Mouse (Mus musculus) C2C12 (cell line): Measurements from ENCODE around the gene Cort.

Experiments used
- CTCF ChIP-seq: IDR thresholded peaks from one replicate; pipeline ENCODE4 v1.5.1; 2011; ENCODE audit not compliant: control insufficient read depth, insufficient read depth, insufficient read length
- MAX ChIP-seq: IDR thresholded peaks from one replicate; pipeline ENCODE4 v1.6.1; 2011; ENCODE audit warnings: mild to moderate bottlenecking, control low read depth
- MYOD1 ChIP-seq: IDR thresholded peaks from one replicate; pipeline ENCODE4 v1.6.1; 2011; ENCODE audit warnings: low read depth; ENCODE audit not compliant: control insufficient read depth, insufficient read length
- USF1 ChIP-seq: IDR thresholded peaks from one replicate; pipeline ENCODE4 v1.6.1; 2011; ENCODE audit warnings: low read depth, mild to moderate bottlenecking, control low read depth, moderate library complexity

DNA sequence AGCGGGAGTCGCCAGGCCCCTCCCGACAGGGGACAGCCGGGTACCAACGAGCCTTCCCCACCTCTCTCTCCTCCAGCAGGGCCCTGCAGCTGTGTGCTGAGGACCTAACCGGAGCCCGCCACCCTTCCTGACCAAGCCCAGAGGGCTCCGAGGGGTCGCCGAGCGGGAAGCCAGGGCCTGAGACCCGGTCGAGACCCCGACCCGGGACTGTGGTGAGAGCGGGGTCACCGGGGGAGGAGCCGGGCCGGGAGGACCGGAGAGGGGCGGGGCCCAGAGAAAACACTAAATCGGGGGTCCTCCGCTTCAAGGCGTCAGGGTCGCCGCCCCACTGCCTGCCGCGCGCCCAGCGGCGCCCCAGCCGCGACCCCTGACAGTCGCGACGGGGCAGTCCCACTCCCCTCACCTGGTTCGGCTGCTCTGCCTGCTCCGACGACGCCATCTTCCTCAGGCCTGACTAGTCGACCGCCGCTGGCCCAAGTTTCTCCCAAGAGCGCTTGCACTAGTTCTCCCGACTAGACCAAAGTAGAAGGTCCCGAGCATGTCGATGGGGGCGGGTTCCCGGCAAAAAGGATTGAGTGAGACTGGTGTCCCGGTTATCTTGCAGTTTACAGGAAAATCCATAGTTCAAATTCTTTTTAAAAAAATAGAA lies 27.1 kb downstream of the Cort start, which contains the start of gene Pex14:
- TF ChIP-seq CTCF (no peak), MYOD1 (no peak), USF1 (no peak), MAX (peak; percentile 49)
